Mouse (Mus musculus) heart, embryonic 12.5 days (tissue): ENCODE results near the gene Tmem143. TPM values are rescaled to one million over a fixed set of nuclear protein-coding genes. Genes with fewer than 3 reads are reported as not detected.

ENCODE experiments used
- ATAC-seq: fragments of 200-750 bp; cut with Nextera tagmentation; 2 replicates; pipeline ENCODE4 v1.8.0; 2017; ENCODE audit warnings: moderate TSS enrichment, moderate library complexity; ENCODE audit not compliant: insufficient number of reproducible peaks, low FRiP score
- H3K27ac ChIP-seq: fragments of 300-500 bp; sonication (generic); 2 replicates; pipeline ENCODE4 v1.5.1; 2016; ENCODE audit warnings: mild to moderate bottlenecking, moderate library complexity; ENCODE audit not compliant: poor library complexity, severe bottlenecking
- H3K27me3 ChIP-seq: fragments of 300-500 bp; sonication (generic); replicated peaks from 2 replicates; pipeline ENCODE4 v1.6.1; 2016; ENCODE audit warnings: mild to moderate bottlenecking, moderate library complexity
- H3K36me3 ChIP-seq: fragments of 300-500 bp; sonication (generic); 2 replicates; pipeline ENCODE4 v1.6.1; 2016; ENCODE audit warnings: mild to moderate bottlenecking, moderate library complexity
- H3K4me1 ChIP-seq: fragments of 300-500 bp; sonication (generic); replicated peaks from 2 replicates; pipeline ENCODE4 v1.6.1; 2016; ENCODE audit warnings: mild to moderate bottlenecking
- H3K4me2 ChIP-seq: fragments of 300-500 bp; sonication (generic); 2 replicates; pipeline ENCODE4 v1.6.1; 2016; ENCODE audit warnings: mild to moderate bottlenecking, moderate library complexity
- H3K4me3 ChIP-seq: fragments of 300-500 bp; sonication (generic); 2 replicates; pipeline ENCODE4 v1.5.1; 2016; ENCODE audit warnings: mild to moderate bottlenecking
- H3K9ac ChIP-seq: fragments of 300-500 bp; sonication (generic); 2 replicates; pipeline ENCODE4 v1.6.1; 2016; ENCODE audit warnings: mild to moderate bottlenecking, moderate library complexity
- H3K9me3 ChIP-seq: fragments of 300-500 bp; sonication (generic); replicated peaks from 2 replicates; pipeline ENCODE4 v1.6.1; 2016; ENCODE audit warnings: mild to moderate bottlenecking, moderate library complexity
- WGBS: fragments of 180-500 bp; shearing (Covaris S2); methylation state at CpG from one replicate; pipeline ENCODE4 v1.1.7; 2016; 5-methylcytosine and 5-hydroxymethylcytosine counted together
- polyA plus RNA-seq: library from polyadenylated mRNA; unstranded; fragments of >200 nt; fragmentation: Nextera tagmentation; extraction: Ambion mirVana; gene quantifications from 2 replicates; pipeline ENCODE4 v1.2.1, GENCODE M21; 2016

Tmem143 gene
- polyA plus RNA-seq, 1 experiment from 2014 or later, result 5.8 TPM

DNA sequence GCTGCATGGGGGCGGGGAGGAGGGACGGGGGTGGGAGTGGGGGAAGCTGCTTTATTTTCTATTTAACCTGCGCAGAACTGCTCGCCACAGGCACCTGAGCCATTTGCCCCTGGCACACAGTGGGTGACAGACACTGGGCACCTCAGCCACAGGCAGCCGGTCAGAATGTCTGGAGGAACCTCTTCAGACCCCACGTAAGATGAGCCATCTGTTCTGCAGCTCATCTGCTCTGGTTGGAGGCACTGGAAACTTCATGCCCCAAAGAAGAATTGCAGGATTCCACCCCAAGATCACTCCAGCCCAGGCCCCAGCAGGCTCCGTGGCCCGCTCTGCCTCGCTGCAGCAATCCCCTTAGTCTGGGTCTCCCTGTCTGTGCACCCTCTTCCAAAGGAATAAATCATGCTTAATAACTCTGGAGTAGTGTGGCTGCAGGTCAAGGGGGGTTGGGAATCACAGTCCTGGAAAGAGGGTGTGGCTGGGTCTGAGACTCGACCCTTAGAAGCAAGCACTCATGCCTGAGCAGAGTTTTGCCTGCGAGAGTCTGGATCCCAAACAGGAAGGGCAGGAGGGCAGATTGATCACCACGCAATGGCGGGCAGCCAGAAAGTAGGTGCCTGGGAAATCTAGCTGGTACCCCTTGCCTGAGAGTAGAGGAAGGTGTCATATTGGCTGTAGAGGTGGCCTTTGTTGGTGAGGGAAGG is 20.4 kb downstream of the Tmem143 start:
- Histone ChIP-seq H3K4me2 (peak overlapping the region; percentile 61), H3K4me1 (peaks cover 41% of the 10 kb centered on the region), H3K27me3 (no peaks in the 10 kb centered on the region), H3K9ac (peak overlapping the region; percentile 59), H3K4me3 (no peak overlapping the region), H3K36me3 (peaks cover 17% of the 10 kb centered on the region), H3K9me3 (no peaks in the 10 kb centered on the region), H3K27ac (peak overlapping the region; percentile 42)
- ATAC-seq, result no peak
- WGBS, result 34% methylated on average over 13 of the region's 13 CpGs

DNA sequence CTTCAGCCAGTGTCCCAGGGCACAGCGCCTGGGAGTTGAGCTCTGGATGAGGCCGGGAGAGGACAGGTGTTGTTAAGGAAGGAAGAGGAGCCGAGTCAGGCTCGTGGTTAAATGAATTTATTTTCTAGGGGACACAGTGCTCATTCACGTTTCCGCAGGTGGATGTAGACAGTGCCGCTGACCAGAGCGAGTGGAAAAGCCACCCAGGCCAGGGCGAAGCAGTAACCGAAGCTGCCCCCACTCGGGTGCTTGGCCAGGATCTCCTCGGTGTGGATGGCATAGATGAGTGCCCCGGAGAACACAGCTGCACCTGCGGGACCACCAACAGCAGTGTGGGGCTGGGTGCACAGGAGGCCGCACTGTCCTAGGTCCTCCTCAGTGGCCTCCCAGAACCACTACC is 21.2 kb downstream of the Tmem143 start:
- H3K9me3 ChIP-seq, result no peaks in the 10 kb centered on the region
- no peak overlapping the region; the same call in 1 of the 2 replicates for H3K9ac ChIP-seq
- ATAC-seq, result no peak
- no peak overlapping the region for H3K4me3 ChIP-seq
- no peaks in the 10 kb centered on the region for H3K27me3 ChIP-seq
- WGBS, result 82% methylated on average over 15 of the region's 15 CpGs
- H3K4me2 ChIP-seq, result no peak overlapping the region
- peaks cover 48% of the 10 kb centered on the region for H3K4me1 ChIP-seq
- H3K36me3 ChIP-seq, result peaks cover 17% of the 10 kb centered on the region
- no peak overlapping the region for H3K27ac ChIP-seq

- Histone ChIP-seq H3K27me3 (no peaks in the 10 kb centered on the region), H3K27ac (no peak overlapping the region), H3K36me3 (peaks cover 6% of the 10 kb centered on the region; the same call in 1 of the 2 replicates), H3K4me2 (peak overlapping the region; percentile 68), H3K4me3 (no peak overlapping the region), H3K9me3 (no peaks in the 10 kb centered on the region), H3K4me1 (peaks cover 52% of the 10 kb centered on the region), H3K9ac (no peak overlapping the region)
- 60% methylated on average over 14 of the region's 14 CpGs for WGBS
- no peak for ATAC-seq
These were observed 22.4 kb downstream of the Tmem143 start for GRCm38 (mm10) chr7:45919083-45919671.

DNA sequence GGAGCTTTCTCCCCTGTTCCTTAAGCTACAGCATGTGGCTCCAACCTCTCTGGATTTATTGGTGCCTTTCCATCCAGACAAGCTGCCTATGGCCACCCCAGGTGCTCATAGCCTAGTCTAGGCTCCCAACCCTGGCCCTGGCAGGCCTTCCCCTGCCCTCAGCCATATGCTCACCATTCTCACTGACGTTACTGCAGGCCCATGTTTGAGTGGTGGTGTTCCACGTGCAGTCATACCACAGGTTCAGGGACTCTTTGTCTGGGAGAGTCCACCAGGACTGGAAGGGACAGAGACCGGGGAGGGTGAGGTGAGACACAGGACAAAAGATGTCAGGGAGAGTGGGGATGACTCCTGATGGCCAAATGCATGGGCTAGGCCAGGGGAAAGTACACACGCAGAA is 23.0 kb downstream of the Tmem143 start:
- WGBS, result 67% methylated on average over 4 of the region's 4 CpGs
- peak overlapping the region; percentile 68 for H3K4me2 ChIP-seq
- peak overlapping the region; percentile 49 for H3K4me3 ChIP-seq
- H3K27ac ChIP-seq, result no peak overlapping the region
- ATAC-seq, result no peak
- no peaks in the 10 kb centered on the region for H3K27me3 ChIP-seq
- no peaks in the 10 kb centered on the region for H3K9me3 ChIP-seq
- peaks cover 58% of the 10 kb centered on the region for H3K4me1 ChIP-seq
- peak overlapping the region; percentile 71 for H3K9ac ChIP-seq
- H3K36me3 ChIP-seq, result peaks cover 5% of the 10 kb centered on the region; the same call in 1 of the 2 replicates

- Histone ChIP-seq H3K4me1 (peaks cover 58% of the 10 kb centered on the region), H3K9ac (peak overlapping the region; percentile 71), H3K4me2 (peak overlapping the region; percentile 68), H3K36me3 (0 out of 2 replicates have a peak, but pooled peaks cover 3% of the 10 kb centered on the region), H3K27ac (peak overlapping the region; percentile 73), H3K9me3 (peaks cover 6% of the 10 kb centered on the region; the same call in 1 of the 2 replicates), H3K27me3 (no peaks in the 10 kb centered on the region), H3K4me3 (peak overlapping the region; percentile 49)
- no peak for ATAC-seq
- WGBS, result 26% methylated on average over 9 of the region's 9 CpGs
These were observed 24.0 kb downstream of the Tmem143 start for GRCm38 (mm10) chr7:45920583-45921241.

DNA sequence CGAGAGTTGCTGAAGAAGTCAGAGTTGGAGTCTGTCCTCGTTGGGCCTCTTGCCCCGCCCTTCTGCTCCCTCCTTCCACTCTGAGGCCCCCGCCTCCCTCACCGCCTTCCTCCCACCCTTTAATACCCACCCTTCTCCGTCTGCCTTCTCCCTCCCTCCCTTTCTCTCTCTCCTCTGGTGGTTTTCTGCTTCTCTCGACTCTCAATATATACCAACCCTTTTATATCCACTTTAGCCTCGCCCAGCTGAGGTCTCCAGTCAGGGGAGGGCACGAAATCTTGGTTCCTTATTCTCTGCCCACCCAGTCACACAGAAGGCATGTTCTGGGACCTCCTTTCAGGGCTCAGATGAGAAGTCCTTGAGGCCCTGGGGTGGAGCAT is 24.5 kb downstream of the Tmem143 start, which contains the start of gene Emp3:
Gene Emp3, minus strand, starts transcription at position 163 of the 380 bp plus-strand sequence.
- Histone ChIP-seq H3K4me2 (peak within 1 kb of the TSS; percentile 68), H3K4me3 (peak within 1 kb of the TSS; percentile 49), H3K9ac (peak within 1 kb of the TSS; percentile 71), H3K27me3 (no peaks in the 10 kb centered on the region), H3K27ac (peak within 1 kb of the TSS; percentile 90), H3K36me3 (0 out of 2 replicates have a peak, but pooled peaks cover 3% of the 10 kb centered on the region), H3K4me1 (peaks cover 54% of the 10 kb centered on the region), H3K9me3 (peaks cover 6% of the 10 kb centered on the region; the same call in 1 of the 2 replicates)
- WGBS, result 31% methylated on average over 9 of the region's 9 CpGs
- no peak for ATAC-seq

- H3K36me3 ChIP-seq, result 0 out of 2 replicates have a peak, but pooled peaks cover 3% of the 10 kb centered on the region
- peaks cover 48% of the 10 kb centered on the region for H3K4me1 ChIP-seq
- no peak overlapping the region for H3K9ac ChIP-seq
- H3K9me3 ChIP-seq, result peaks cover 9% of the 10 kb centered on the region
- no peak overlapping the region for H3K4me3 ChIP-seq
- peak overlapping the region; percentile 71 for H3K4me2 ChIP-seq
- peaks cover 3% of the 10 kb centered on the region; the same call in 1 of the 2 replicates for H3K27me3 ChIP-seq
- H3K27ac ChIP-seq, result peak overlapping the region; percentile 90
- 82% methylated on average over 12 of the region's 12 CpGs for WGBS
- no peak for ATAC-seq
These were observed 25.3 kb downstream of the Tmem143 start for GRCm38 (mm10) chr7:45921950-45922600.

DNA sequence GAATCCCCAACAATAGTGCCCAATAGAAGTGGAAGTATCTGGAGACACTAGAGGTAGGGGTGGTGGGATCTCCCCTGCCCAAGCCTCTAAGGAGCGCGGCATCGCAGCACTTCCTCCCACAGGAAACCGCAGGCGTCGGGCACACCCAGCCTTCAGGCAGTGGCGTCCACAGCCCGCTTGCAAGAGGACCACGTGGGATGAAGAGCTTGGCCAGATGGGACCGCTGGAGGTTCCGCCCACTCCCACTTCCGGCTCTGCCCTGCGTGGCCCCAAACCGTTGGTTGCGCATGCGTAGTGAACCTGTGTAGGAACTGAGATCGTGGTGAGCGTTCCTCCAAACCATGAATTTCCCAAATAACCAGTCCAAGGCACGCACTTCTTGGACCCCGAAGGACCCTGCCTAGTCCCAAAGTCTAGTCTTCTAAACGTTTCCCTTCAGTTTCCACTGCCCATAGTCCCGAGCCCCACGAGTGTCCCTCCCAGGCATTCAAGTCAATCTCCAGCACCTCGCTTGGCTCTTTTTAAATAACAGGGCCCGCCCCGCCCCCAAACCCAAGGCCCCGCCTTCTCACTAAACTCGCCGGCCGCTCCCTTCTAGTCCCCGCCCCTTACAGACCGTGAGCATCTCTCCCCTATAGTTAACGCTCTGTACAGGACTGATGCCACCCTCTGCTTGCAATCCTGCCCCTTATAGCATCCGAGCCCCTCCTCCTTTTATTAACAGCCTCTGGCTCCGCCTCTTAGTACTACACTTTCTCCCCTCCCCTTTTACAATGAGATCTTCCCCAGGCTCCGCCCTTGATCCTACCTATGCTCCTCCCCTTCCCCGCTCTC is 26.4 kb downstream of the Tmem143 start:
- Histone ChIP-seq H3K4me3 (peak overlapping the region; percentile 51), H3K36me3 (0 out of 2 replicates have a peak, but pooled peaks cover under 1% of the 10 kb centered on the region), H3K9ac (peak overlapping the region; percentile 45), H3K4me2 (peak overlapping the region; percentile 71), H3K4me1 (peaks cover 41% of the 10 kb centered on the region), H3K27ac (peak overlapping the region; percentile 90), H3K27me3 (peaks cover 13% of the 10 kb centered on the region), H3K9me3 (peaks cover 16% of the 10 kb centered on the region)
- WGBS, result under 1% methylated on average over 37 of the region's 37 CpGs
- peak; percentile 85 for ATAC-seq

GRCm38 (mm10) chr7:45923762-45924428 is 27.2 kb downstream of the Tmem143 start, which contains the start of gene Ccdc114:
Gene Ccdc114 (plus strand): TSS chr7:45924072.
- no peaks in the 10 kb centered on the region for H3K36me3 ChIP-seq
- peak; percentile 71 for ATAC-seq
- peaks cover 41% of the 10 kb centered on the region for H3K4me1 ChIP-seq
- 3% methylated on average over 24 of the region's 24 CpGs for whole genome bisulfite sequencing
- peaks cover 16% of the 10 kb centered on the region for H3K9me3 ChIP-seq
- H3K4me3 ChIP-seq, result peak within 1 kb of the TSS; percentile 51
- H3K27me3 ChIP-seq, result peaks cover 20% of the 10 kb centered on the region
- H3K9ac ChIP-seq, result peak within 1 kb of the TSS; percentile 64
- peak within 1 kb of the TSS; percentile 71 for H3K4me2 ChIP-seq
- peak within 1 kb of the TSS; percentile 90 for H3K27ac ChIP-seq
